Mouse (Mus musculus) neural tube, embryonic 14.5 days (tissue): ENCODE results near the gene Mapk13. TPM values are rescaled to one million over a fixed set of nuclear protein-coding genes. Genes with fewer than 3 reads are reported as not detected.

ENCODE experiments used
- ATAC-seq: fragments of 200-750 bp; cut with Nextera tagmentation; 2 replicates; pipeline ENCODE4 v1.8.0; 2017; ENCODE audit warnings: low read depth, mild to moderate bottlenecking, moderate TSS enrichment, moderate library complexity
- H3K27ac ChIP-seq: fragments of 300-500 bp; sonication (generic); 2 replicates; pipeline ENCODE4 v1.5.1; 2014; ENCODE audit warnings: low read depth, mild to moderate bottlenecking, control low read depth, low read length, moderate library complexity, mixed read lengths
- H3K27me3 ChIP-seq: fragments of 300-500 bp; sonication (generic); 2 replicates; pipeline ENCODE4 v1.6.1; 2014; ENCODE audit warnings: low read length; ENCODE audit not compliant: control insufficient read depth, insufficient read depth
- H3K36me3 ChIP-seq: fragments of 300-500 bp; sonication (generic); 2 replicates; pipeline ENCODE4 v1.6.1; 2014; ENCODE audit warnings: low read length, mixed read lengths; ENCODE audit not compliant: control insufficient read depth, insufficient read depth
- H3K4me1 ChIP-seq: fragments of 300-500 bp; sonication (generic); 2 replicates; pipeline ENCODE4 v1.6.1; 2014; ENCODE audit warnings: low read length; ENCODE audit not compliant: control insufficient read depth, insufficient read depth
- H3K4me2 ChIP-seq: fragments of 300-500 bp; sonication (generic); 2 replicates; pipeline ENCODE4 v1.6.1; 2014; ENCODE audit warnings: mild to moderate bottlenecking, low read depth, low read length, control low read depth
- H3K4me3 ChIP-seq: fragments of 300-500 bp; sonication (generic); 2 replicates; pipeline ENCODE4 v1.5.1; 2014; ENCODE audit warnings: low read depth, low read length, control low read depth, mixed read lengths
- H3K9ac ChIP-seq: fragments of 300-500 bp; sonication (generic); replicated peaks from 2 replicates; pipeline ENCODE4 v1.6.1; 2014; ENCODE audit warnings: low read depth, mild to moderate bottlenecking, control low read depth, low read length, mixed read lengths
- H3K9me3 ChIP-seq: fragments of 300-500 bp; sonication (generic); 2 replicates; pipeline ENCODE4 v1.6.1; 2016; ENCODE audit warnings: low read length; ENCODE audit not compliant: control insufficient read depth
- WGBS: fragments of 180-500 bp; shearing (Covaris S2); extraction: QIAGEN DNeasy Blood & Tissue Kit; methylation state at CpG from one replicate; pipeline ENCODE4 v1.1.7; 2014; 5-methylcytosine and 5-hydroxymethylcytosine counted together
- polyA plus RNA-seq: library from polyadenylated mRNA; unstranded; fragments of >200 nt; fragmentation: Nextera tagmentation; extraction: Ambion mirVana; gene quantifications from 2 replicates; pipeline ENCODE4 v1.2.1, GENCODE M21; 2014

The Mapk13 gene
- polyA plus RNA-seq, 1 experiment from 2014 or later, result 0.96 TPM

GRCm38 (mm10) chr17:28743916-28744315, 25.2 kb upstream of the Mapk13 start:
- WGBS, result 94% methylated on average over 9 of the region's 9 CpGs

GRCm38 (mm10) chr17:28745773-28746172, 23.3 kb upstream of the Mapk13 start:
- Histone ChIP-seq H3K27me3 (no peaks in the 10 kb centered on the region), H3K9ac (no peak overlapping the region), H3K4me1 (no peaks in the 10 kb centered on the region), H3K27ac (no peak overlapping the region), H3K36me3 (peaks cover 54% of the 10 kb centered on the region), H3K4me3 (no peak overlapping the region), H3K4me2 (no peak overlapping the region), H3K9me3 (no peaks in the 10 kb centered on the region)
- no peak for ATAC-seq
- WGBS, result 90% methylated on average over 6 of the region's 6 CpGs

More at GRCm38 (mm10) chr17:28743916-28744315, 25.2 kb upstream of the Mapk13 start:
- H3K4me2 ChIP-seq, result no peak overlapping the region
- no peak overlapping the region for H3K9ac ChIP-seq
- H3K27ac ChIP-seq, result no peak overlapping the region
- ATAC-seq, result no peak
- no peaks in the 10 kb centered on the region for H3K27me3 ChIP-seq
- H3K36me3 ChIP-seq, result peaks cover 54% of the 10 kb centered on the region
- no peaks in the 10 kb centered on the region for H3K4me1 ChIP-seq
- no peaks in the 10 kb centered on the region for H3K9me3 ChIP-seq
- H3K4me3 ChIP-seq, result no peak overlapping the region

- Histone ChIP-seq H3K27me3 (no peaks in the 10 kb centered on the region), H3K36me3 (peaks cover 42% of the 10 kb centered on the region), H3K9me3 (no peaks in the 10 kb centered on the region), H3K27ac (no peak overlapping the region), H3K4me1 (no peaks in the 10 kb centered on the region), H3K4me3 (no peak overlapping the region), H3K4me2 (no peak overlapping the region), H3K9ac (no peak overlapping the region)
- 93% methylated on average over 4 of the region's 4 CpGs for WGBS
- ATAC-seq, result no peak
These were observed 21.1 kb upstream of the Mapk13 start for GRCm38 (mm10) chr17:28748001-28748400.

GRCm38 (mm10) chr17:28750580-28750979, 18.5 kb upstream of the Mapk13 start:
- WGBS, result 80% methylated on average over 6 of the region's 6 CpGs
- Histone ChIP-seq H3K4me3 (no peak overlapping the region), H3K36me3 (peaks cover 24% of the 10 kb centered on the region), H3K27me3 (no peaks in the 10 kb centered on the region), H3K27ac (no peak overlapping the region), H3K4me2 (no peak overlapping the region), H3K9ac (no peak overlapping the region), H3K9me3 (no peaks in the 10 kb centered on the region), H3K4me1 (no peaks in the 10 kb centered on the region)
- ATAC-seq, result no peak

GRCm38 (mm10) chr17:28756447-28756846, 12.7 kb upstream of the Mapk13 start:
- 64% methylated on average over 5 of the region's 5 CpGs for WGBS

GRCm38 (mm10) chr17:28757470-28757869, 11.6 kb upstream of the Mapk13 start:
- Histone ChIP-seq H3K9ac (no peak overlapping the region), H3K27ac (no peak overlapping the region), H3K4me3 (no peak overlapping the region), H3K9me3 (no peaks in the 10 kb centered on the region), H3K4me1 (no peaks in the 10 kb centered on the region), H3K27me3 (no peaks in the 10 kb centered on the region), H3K4me2 (no peak overlapping the region), H3K36me3 (no peaks in the 10 kb centered on the region)
- WGBS, result 78% methylated on average over 2 of the region's 2 CpGs
- ATAC-seq, result no peak

More at GRCm38 (mm10) chr17:28756447-28756846, 12.7 kb upstream of the Mapk13 start:
- H3K9ac ChIP-seq, result no peak overlapping the region
- no peaks in the 10 kb centered on the region for H3K36me3 ChIP-seq
- ATAC-seq, result no peak
- no peaks in the 10 kb centered on the region for H3K27me3 ChIP-seq
- no peak overlapping the region for H3K4me3 ChIP-seq
- H3K27ac ChIP-seq, result no peak overlapping the region
- no peak overlapping the region for H3K4me2 ChIP-seq
- H3K9me3 ChIP-seq, result no peaks in the 10 kb centered on the region
- H3K4me1 ChIP-seq, result no peaks in the 10 kb centered on the region

- no peak overlapping the region for H3K9ac ChIP-seq
- H3K4me2 ChIP-seq, result no peak overlapping the region
- H3K27ac ChIP-seq, result no peak overlapping the region
- no peaks in the 10 kb centered on the region for H3K27me3 ChIP-seq
- ATAC-seq, result no peak
- 81% methylated on average over 8 of the region's 8 CpGs for WGBS
- H3K4me3 ChIP-seq, result no peak overlapping the region
- no peaks in the 10 kb centered on the region for H3K36me3 ChIP-seq
- H3K4me1 ChIP-seq, result no peaks in the 10 kb centered on the region
- no peaks in the 10 kb centered on the region for H3K9me3 ChIP-seq
These were observed 8.3 kb upstream of the Mapk13 start for GRCm38 (mm10) chr17:28760736-28761312.

- no peaks in the 10 kb centered on the region for H3K9me3 ChIP-seq
- no peak for ATAC-seq
- WGBS, result 10% methylated on average over 3 of the region's 3 CpGs
- no peak overlapping the region for H3K4me2 ChIP-seq
- no peak overlapping the region for H3K27ac ChIP-seq
- H3K4me3 ChIP-seq, result no peak overlapping the region
- no peaks in the 10 kb centered on the region for H3K36me3 ChIP-seq
- no peak overlapping the region for H3K9ac ChIP-seq
- H3K27me3 ChIP-seq, result no peaks in the 10 kb centered on the region
- no peaks in the 10 kb centered on the region for H3K4me1 ChIP-seq
These were observed 7.2 kb upstream of the Mapk13 start for GRCm38 (mm10) chr17:28761871-28762270.

GRCm38 (mm10) chr17:28766203-28766602, 2.9 kb upstream of the Mapk13 start:
- 51% methylated on average over 3 of the region's 3 CpGs for whole genome bisulfite sequencing
- H3K36me3 ChIP-seq, result no peaks in the 10 kb centered on the region

More at GRCm38 (mm10) chr17:28766203-28766602, 2.9 kb upstream of the Mapk13 start:
- no peak overlapping the region for H3K4me2 ChIP-seq
- no peak overlapping the region for H3K4me3 ChIP-seq
- peaks cover 6% of the 10 kb centered on the region for H3K4me1 ChIP-seq
- H3K9ac ChIP-seq, result no peak overlapping the region
- no peaks in the 10 kb centered on the region for H3K9me3 ChIP-seq
- ATAC-seq, result no peak
- peaks cover 15% of the 10 kb centered on the region for H3K27me3 ChIP-seq
- H3K27ac ChIP-seq, result no peak overlapping the region
